Mouse (Mus musculus): Measurements from ENCODE around the gene Coil. TPM values are rescaled to one million over a fixed set of nuclear protein-coding genes. Genes with fewer than 3 reads are reported as not detected.

The Coil gene
- polyA plus RNA-seq, 1 experiment from 2014 or later = 28.7 TPM

GRCm38 (mm10) chr11:89001569-89001968, 31.5 kb downstream of the Coil start:
- no peak overlapping the region for H3K27ac ChIP-seq
- H3K27me3 ChIP-seq (ENCODE audit: low read depth, poor library complexity, severe bottlenecking) = peaks cover 31% of the 10 kb centered on the region
- DNase-seq (ENCODE audit: low spot score) = no peak
- no peak overlapping the region for H3K4me3 ChIP-seq
- 93% methylated on average over 7 of the region's 7 CpGs for WGBS
- H3K36me3 ChIP-seq = no peaks in the 10 kb centered on the region
- H3K4me1 ChIP-seq = peaks cover 44% of the 10 kb centered on the region
- H3K9me3 ChIP-seq (replicated peaks) = no peaks in the 10 kb centered on the region

GRCm38 (mm10) chr11:89002068-89002467, 32.0 kb downstream of the Coil start:
- DNase-seq (ENCODE audit: low spot score) = no peak
- no peak overlapping the region for H3K4me3 ChIP-seq
- no peaks in the 10 kb centered on the region for H3K9me3 ChIP-seq (replicated peaks)
- peaks cover 44% of the 10 kb centered on the region for H3K4me1 ChIP-seq
- WGBS = 86% methylated on average over 5 of the region's 5 CpGs
- no peak overlapping the region for H3K27ac ChIP-seq
- H3K36me3 ChIP-seq = no peaks in the 10 kb centered on the region
- peaks cover 31% of the 10 kb centered on the region for H3K27me3 ChIP-seq (ENCODE audit: low read depth, poor library complexity, severe bottlenecking)

GRCm38 (mm10) chr11:89002621-89003020, 32.6 kb downstream of the Coil start:
- H3K4me1 ChIP-seq = peaks cover 44% of the 10 kb centered on the region
- WGBS = 85% methylated on average over 5 of the region's 5 CpGs
- no peak for DNase-seq (ENCODE audit: low spot score)
- no peaks in the 10 kb centered on the region for H3K9me3 ChIP-seq (replicated peaks)
- H3K36me3 ChIP-seq = no peaks in the 10 kb centered on the region
- H3K27me3 ChIP-seq (ENCODE audit: low read depth, poor library complexity, severe bottlenecking) = peaks cover 31% of the 10 kb centered on the region
- H3K27ac ChIP-seq = no peak overlapping the region
- H3K4me3 ChIP-seq = no peak overlapping the region

GRCm38 (mm10) chr11:89003078-89003477, 33.0 kb downstream of the Coil start:
- DNase-seq (ENCODE audit: low spot score) = no peak
- no peaks in the 10 kb centered on the region for H3K9me3 ChIP-seq (replicated peaks)
- H3K4me1 ChIP-seq = peaks cover 44% of the 10 kb centered on the region
- H3K27me3 ChIP-seq (ENCODE audit: low read depth, poor library complexity, severe bottlenecking) = peaks cover 27% of the 10 kb centered on the region
- no peak overlapping the region for H3K4me3 ChIP-seq
- WGBS = 32% methylated on average over 6 of the region's 6 CpGs
- H3K27ac ChIP-seq = no peak overlapping the region
- no peaks in the 10 kb centered on the region for H3K36me3 ChIP-seq

- 77% methylated on average over 4 of the region's 4 CpGs for whole genome bisulfite sequencing
- H3K9me3 ChIP-seq (replicated peaks) = no peaks in the 10 kb centered on the region
- peaks cover 41% of the 10 kb centered on the region for H3K4me1 ChIP-seq
- H3K27me3 ChIP-seq (ENCODE audit: low read depth, poor library complexity, severe bottlenecking) = peaks cover 21% of the 10 kb centered on the region
- no peak overlapping the region for H3K4me3 ChIP-seq
- H3K27ac ChIP-seq = peak overlapping the region; percentile 37
- no peaks in the 10 kb centered on the region for H3K36me3 ChIP-seq
- no peak for DNase-seq (ENCODE audit: low spot score)
These were observed 33.7 kb downstream of the Coil start for GRCm38 (mm10) chr11:89003726-89004125.

GRCm38 (mm10) chr11:89005473-89005872, 35.4 kb downstream of the Coil start:
- no peaks in the 10 kb centered on the region for H3K36me3 ChIP-seq
- DNase-seq (ENCODE audit: low spot score) = no peak
- 56% methylated on average over 5 of the region's 5 CpGs for WGBS

GRCm38 (mm10) chr11:89006404-89006803, 36.4 kb downstream of the Coil start:
- H3K4me3 ChIP-seq = no peak overlapping the region
- no peaks in the 10 kb centered on the region for H3K36me3 ChIP-seq
- no peak for DNase-seq (ENCODE audit: low spot score)
- H3K27ac ChIP-seq = no peak overlapping the region
- H3K4me1 ChIP-seq = peaks cover 28% of the 10 kb centered on the region
- H3K27me3 ChIP-seq (ENCODE audit: low read depth, poor library complexity, severe bottlenecking) = no peaks in the 10 kb centered on the region
- H3K9me3 ChIP-seq (replicated peaks) = no peaks in the 10 kb centered on the region

More at GRCm38 (mm10) chr11:89005473-89005872, 35.4 kb downstream of the Coil start:
- H3K27ac ChIP-seq = no peak overlapping the region
- H3K9me3 ChIP-seq (replicated peaks) = no peaks in the 10 kb centered on the region
- peaks cover 28% of the 10 kb centered on the region for H3K4me1 ChIP-seq
- no peak overlapping the region for H3K4me3 ChIP-seq
- H3K27me3 ChIP-seq (ENCODE audit: low read depth, poor library complexity, severe bottlenecking) = peaks cover 3% of the 10 kb centered on the region

- WGBS = 93% methylated on average over 3 of the region's 3 CpGs
- DNase-seq (ENCODE audit: low spot score) = no peak
- Histone ChIP-seq H3K9me3 (replicated peaks) (no peaks in the 10 kb centered on the region), H3K4me3 (no peak overlapping the region), H3K4me1 (peaks cover 25% of the 10 kb centered on the region), H3K36me3 (no peaks in the 10 kb centered on the region), H3K27me3 (ENCODE audit: low read depth, poor library complexity, severe bottlenecking) (no peaks in the 10 kb centered on the region), H3K27ac (no peak overlapping the region)
These were observed 37.5 kb downstream of the Coil start for GRCm38 (mm10) chr11:89007582-89007981.

- Histone ChIP-seq H3K4me1 (peaks cover 11% of the 10 kb centered on the region), H3K27ac (no peak overlapping the region), H3K36me3 (no peaks in the 10 kb centered on the region), H3K27me3 (ENCODE audit: low read depth, poor library complexity, severe bottlenecking) (no peaks in the 10 kb centered on the region), H3K9me3 (replicated peaks) (no peaks in the 10 kb centered on the region), H3K4me3 (no peak overlapping the region)
- no peak for DNase-seq (ENCODE audit: low spot score)
- WGBS = 92% methylated on average over 9 of the region's 9 CpGs
These were observed 39.0 kb downstream of the Coil start for GRCm38 (mm10) chr11:89009066-89009465.

GRCm38 (mm10) chr11:89009496-89009895, 39.4 kb downstream of the Coil start:
- H3K27ac ChIP-seq = no peak overlapping the region
- 81% methylated on average over 7 of the region's 7 CpGs for WGBS
- H3K4me3 ChIP-seq = no peak overlapping the region
- no peaks in the 10 kb centered on the region for H3K27me3 ChIP-seq (ENCODE audit: low read depth, poor library complexity, severe bottlenecking)
- no peak for DNase-seq (ENCODE audit: low spot score)
- H3K36me3 ChIP-seq = no peaks in the 10 kb centered on the region
- H3K4me1 ChIP-seq = peaks cover 10% of the 10 kb centered on the region
- no peaks in the 10 kb centered on the region for H3K9me3 ChIP-seq (replicated peaks)

- no peak for DNase-seq (ENCODE audit: low spot score)
- Histone ChIP-seq H3K27ac (no peak overlapping the region), H3K4me3 (no peak overlapping the region), H3K4me1 (no peaks in the 10 kb centered on the region), H3K27me3 (ENCODE audit: low read depth, poor library complexity, severe bottlenecking) (no peaks in the 10 kb centered on the region), H3K36me3 (no peaks in the 10 kb centered on the region), H3K9me3 (replicated peaks) (no peaks in the 10 kb centered on the region)
- 85% methylated on average over 5 of the region's 5 CpGs for WGBS
These were observed 42.2 kb downstream of the Coil start for GRCm38 (mm10) chr11:89012241-89012640.

GRCm38 (mm10) chr11:89017514-89018182, 47.6 kb downstream of the Coil start:
- DNase-seq (ENCODE audit: low spot score) = no peak
- Histone ChIP-seq H3K9me3 (replicated peaks) (no peaks in the 10 kb centered on the region), H3K27me3 (ENCODE audit: low read depth, poor library complexity, severe bottlenecking) (no peaks in the 10 kb centered on the region), H3K4me1 (no peaks in the 10 kb centered on the region; the same call in 1 of the 2 replicates), H3K4me3 (no peak overlapping the region), H3K27ac (no peak overlapping the region), H3K36me3 (no peaks in the 10 kb centered on the region)
- WGBS = 85% methylated on average over 9 of the region's 9 CpGs

GRCm38 (mm10) chr11:89020681-89021305, 50.7 kb downstream of the Coil start:
- H3K9me3 ChIP-seq (replicated peaks) = no peaks in the 10 kb centered on the region
- H3K27me3 ChIP-seq (ENCODE audit: low read depth, poor library complexity, severe bottlenecking) = no peaks in the 10 kb centered on the region
- DNase-seq (ENCODE audit: low spot score) = no peak
- H3K4me3 ChIP-seq = no peak overlapping the region
- WGBS = 70% methylated on average over 9 of the region's 9 CpGs
- peaks cover 3% of the 10 kb centered on the region; the same call in 1 of the 2 replicates for H3K4me1 ChIP-seq
- H3K36me3 ChIP-seq = no peaks in the 10 kb centered on the region
- H3K27ac ChIP-seq = no peak overlapping the region
